Mouse (Mus musculus) heart, postnatal 0 days (tissue): ENCODE results near the gene Ggt5.

Experiments
- CTCF ChIP-seq: IDR thresholded peaks from 2 replicates; pipeline ENCODE4 v1.5.1; 2016; ENCODE audit warnings: antibody characterized with exemption, control low read depth, low read depth
- EP300 ChIP-seq: IDR thresholded peaks from 2 replicates; pipeline ENCODE4 v1.6.1; 2016; ENCODE audit warnings: antibody characterized with exemption, low read depth

DNA sequence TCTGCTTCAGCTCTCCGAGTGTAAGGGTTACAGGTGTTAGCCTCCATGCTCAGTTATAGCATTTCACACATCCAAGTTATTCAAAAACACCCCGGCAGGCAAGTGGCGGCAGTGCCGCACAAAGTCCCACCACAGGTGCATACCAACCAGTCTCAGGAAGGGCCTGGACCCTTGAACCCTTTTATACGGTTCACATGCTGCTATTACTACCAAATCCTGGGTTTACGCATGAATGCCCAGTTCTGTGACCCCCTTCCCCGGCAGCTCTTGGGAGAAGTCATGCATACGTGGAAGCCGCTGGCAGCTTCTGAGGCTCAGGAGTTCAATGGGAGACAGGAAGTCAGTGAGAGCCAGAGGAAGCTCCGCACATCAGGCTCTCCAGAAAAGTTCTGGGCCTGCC is 16.0 kb upstream of the Ggt5 start:
- no peak for TF ChIP-seq EP300
- no peak for TF ChIP-seq CTCF
